Mouse (Mus musculus): ENCODE data around the gene Nfatc2. TPM values are rescaled to one million over a fixed set of nuclear protein-coding genes. Genes with fewer than 3 reads are reported as not detected.

Gene Nfatc2
- polyA plus RNA-seq, 1 experiment from 2014 or later, result 2.6 TPM

GRCm38 (mm10) chr2:168632543-168632942 lies 31.1 kb upstream of the Nfatc2 start:
- Histone ChIP-seq H3K9ac (replicated peaks; ENCODE audit: low read length) (no peak overlapping the region), H3K4me1 (ENCODE audit: control insufficient read depth, insufficient read depth, low read length) (no peaks in the 10 kb centered on the region), H3K9me3 (ENCODE audit: control insufficient read depth, low read length) (no peaks in the 10 kb centered on the region), H3K27me3 (ENCODE audit: control insufficient read depth, insufficient read depth, low read length) (no peaks in the 10 kb centered on the region), H3K27ac (replicated peaks; ENCODE audit: low read depth, low read length) (no peak overlapping the region), H3K4me3 (replicated peaks; ENCODE audit: low read depth, low read length) (no peak overlapping the region), H3K36me3 (ENCODE audit: control insufficient read depth, insufficient read depth, low read length) (peaks cover 40% of the 10 kb centered on the region), H3K4me2 (ENCODE audit: low read length) (no peak overlapping the region)
- ATAC-seq (ENCODE audit: low FRiP score, low TSS enrichment), result no peak
- 88% methylated on average over 6 of the region's 6 CpGs for WGBS
- no peak for DNase-seq

- ATAC-seq (ENCODE audit: low FRiP score, low TSS enrichment), result peak; percentile 63; the same call in 1 of the 2 replicates
- peaks cover 20% of the 10 kb centered on the region for H3K4me1 ChIP-seq (ENCODE audit: control insufficient read depth, insufficient read depth, low read length)
- no peaks in the 10 kb centered on the region for H3K9me3 ChIP-seq (ENCODE audit: control insufficient read depth, low read length)
- no peak overlapping the region for H3K4me2 ChIP-seq (ENCODE audit: low read length)
- peaks cover 11% of the 10 kb centered on the region; the same call in 1 of the 2 replicates for H3K36me3 ChIP-seq (ENCODE audit: control insufficient read depth, insufficient read depth, low read length)
- no peaks in the 10 kb centered on the region for H3K27me3 ChIP-seq (ENCODE audit: control insufficient read depth, insufficient read depth, low read length)
- H3K27ac ChIP-seq (replicated peaks; ENCODE audit: low read depth, low read length), result no peak overlapping the region
- peak; percentile 90 for DNase-seq
- no peak overlapping the region for H3K4me3 ChIP-seq (replicated peaks; ENCODE audit: low read depth, low read length)
- H3K9ac ChIP-seq (replicated peaks; ENCODE audit: low read length), result no peak overlapping the region
- 24% methylated on average over 8 of the region's 8 CpGs for WGBS
Observed at GRCm38 (mm10) chr2:168628787-168629186, 27.3 kb upstream of the Nfatc2 start.

- Histone ChIP-seq H3K9ac (replicated peaks; ENCODE audit: low read length) (no peak overlapping the region), H3K4me3 (replicated peaks; ENCODE audit: low read depth, low read length) (no peak overlapping the region), H3K9me3 (ENCODE audit: control insufficient read depth, low read length) (no peaks in the 10 kb centered on the region), H3K27me3 (ENCODE audit: control insufficient read depth, insufficient read depth, low read length) (no peaks in the 10 kb centered on the region), H3K4me1 (ENCODE audit: control insufficient read depth, insufficient read depth, low read length) (peaks cover 20% of the 10 kb centered on the region), H3K36me3 (ENCODE audit: control insufficient read depth, insufficient read depth, low read length) (peaks cover 11% of the 10 kb centered on the region; the same call in 1 of the 2 replicates), H3K4me2 (ENCODE audit: low read length) (no peak overlapping the region), H3K27ac (replicated peaks; ENCODE audit: low read depth, low read length) (no peak overlapping the region)
- DNase-seq (no peak), ATAC-seq (ENCODE audit: low FRiP score, low TSS enrichment) (no peak)
- WGBS, result 66% methylated on average over 20 of the region's 20 CpGs
Observed at GRCm38 (mm10) chr2:168627829-168628770, 26.6 kb upstream of the Nfatc2 start.

DNA sequence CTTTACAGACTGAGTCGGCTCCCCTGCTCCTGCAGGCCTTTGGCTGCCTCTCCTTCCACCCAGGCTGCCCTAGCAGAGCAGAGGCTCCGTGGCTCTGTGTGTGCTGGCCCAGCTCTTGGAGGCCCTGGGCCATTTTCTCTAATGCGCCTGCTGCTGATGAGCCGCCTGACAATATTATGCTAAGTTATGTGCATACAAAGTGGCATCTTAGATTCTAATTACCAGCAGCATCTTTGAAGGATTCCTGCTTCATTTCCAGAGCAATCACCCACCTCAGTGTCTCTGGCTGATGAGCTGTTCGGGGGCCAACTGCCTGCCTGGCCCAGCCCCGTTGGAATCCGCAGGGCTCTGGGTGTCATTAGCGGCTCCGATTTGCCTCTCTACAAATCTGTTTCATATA lies 24.9 kb upstream of the Nfatc2 start:
- WGBS, result 26% methylated on average over 9 of the region's 9 CpGs
- ATAC-seq (ENCODE audit: low FRiP score, low TSS enrichment) (peak; percentile 71), DNase-seq (peak; percentile 80)
- H3K27me3 ChIP-seq (ENCODE audit: control insufficient read depth, insufficient read depth, low read length), result no peaks in the 10 kb centered on the region
- H3K9ac ChIP-seq (replicated peaks; ENCODE audit: low read length), result no peak overlapping the region; the same call in 1 of the 2 replicates
- H3K36me3 ChIP-seq (ENCODE audit: control insufficient read depth, insufficient read depth, low read length), result no peaks in the 10 kb centered on the region
- H3K4me3 ChIP-seq (replicated peaks; ENCODE audit: low read depth, low read length), result no peak overlapping the region
- peaks cover 20% of the 10 kb centered on the region for H3K4me1 ChIP-seq (ENCODE audit: control insufficient read depth, insufficient read depth, low read length)
- no peaks in the 10 kb centered on the region for H3K9me3 ChIP-seq (ENCODE audit: control insufficient read depth, low read length)
- H3K4me2 ChIP-seq (ENCODE audit: low read length), result no peak overlapping the region
- peak overlapping the region; percentile 87 for H3K27ac ChIP-seq (replicated peaks; ENCODE audit: low read depth, low read length)

DNA sequence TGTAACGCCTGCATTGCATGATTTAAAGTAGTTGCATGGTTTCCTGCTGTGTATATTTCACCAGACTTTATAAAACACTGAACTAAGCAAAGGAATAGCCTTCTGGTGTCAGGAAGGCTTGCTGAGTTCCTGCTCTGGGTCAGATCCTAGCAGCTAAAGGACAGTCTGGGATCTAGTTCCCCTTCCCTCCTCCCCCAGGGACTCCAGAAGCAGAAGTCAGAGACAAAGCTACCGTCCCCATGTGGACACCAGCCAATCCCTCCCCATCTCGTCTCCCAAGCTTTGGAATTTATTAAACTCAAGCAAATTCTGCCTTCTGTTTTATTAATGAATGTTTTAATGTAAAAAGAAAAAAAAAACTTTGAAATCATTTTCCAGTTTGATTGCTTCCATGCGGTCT lies 23.6 kb upstream of the Nfatc2 start:
- no peaks in the 10 kb centered on the region for H3K36me3 ChIP-seq (ENCODE audit: control insufficient read depth, insufficient read depth, low read length)
- H3K27ac ChIP-seq (replicated peaks; ENCODE audit: low read depth, low read length), result peak overlapping the region; percentile 87; the same call in 1 of the 2 replicates
- no peaks in the 10 kb centered on the region for H3K9me3 ChIP-seq (ENCODE audit: control insufficient read depth, low read length)
- ATAC-seq (ENCODE audit: low FRiP score, low TSS enrichment) (no peak), DNase-seq (no peak)
- no peak overlapping the region for H3K4me3 ChIP-seq (replicated peaks; ENCODE audit: low read depth, low read length)
- no peak overlapping the region for H3K9ac ChIP-seq (replicated peaks; ENCODE audit: low read length)
- no peak overlapping the region for H3K4me2 ChIP-seq (ENCODE audit: low read length)
- H3K27me3 ChIP-seq (ENCODE audit: control insufficient read depth, insufficient read depth, low read length), result no peaks in the 10 kb centered on the region
- H3K4me1 ChIP-seq (ENCODE audit: control insufficient read depth, insufficient read depth, low read length), result peaks cover 20% of the 10 kb centered on the region
- 69% methylated on average over 4 of the region's 4 CpGs for WGBS

- H3K9me3 ChIP-seq (ENCODE audit: control insufficient read depth, low read length), result no peaks in the 10 kb centered on the region
- DNase-seq (no peak), ATAC-seq (ENCODE audit: low FRiP score, low TSS enrichment) (no peak)
- H3K27ac ChIP-seq (replicated peaks; ENCODE audit: low read depth, low read length), result no peak overlapping the region
- no peak overlapping the region for H3K9ac ChIP-seq (replicated peaks; ENCODE audit: low read length)
- no peaks in the 10 kb centered on the region for H3K27me3 ChIP-seq (ENCODE audit: control insufficient read depth, insufficient read depth, low read length)
- no peaks in the 10 kb centered on the region for H3K36me3 ChIP-seq (ENCODE audit: control insufficient read depth, insufficient read depth, low read length)
- H3K4me2 ChIP-seq (ENCODE audit: low read length), result no peak overlapping the region
- H3K4me1 ChIP-seq (ENCODE audit: control insufficient read depth, insufficient read depth, low read length), result peaks cover 10% of the 10 kb centered on the region
- 79% methylated on average over 11 of the region's 11 CpGs for WGBS
- H3K4me3 ChIP-seq (replicated peaks; ENCODE audit: low read depth, low read length), result no peak overlapping the region
Observed at GRCm38 (mm10) chr2:168621111-168621802, 19.8 kb upstream of the Nfatc2 start.

DNA sequence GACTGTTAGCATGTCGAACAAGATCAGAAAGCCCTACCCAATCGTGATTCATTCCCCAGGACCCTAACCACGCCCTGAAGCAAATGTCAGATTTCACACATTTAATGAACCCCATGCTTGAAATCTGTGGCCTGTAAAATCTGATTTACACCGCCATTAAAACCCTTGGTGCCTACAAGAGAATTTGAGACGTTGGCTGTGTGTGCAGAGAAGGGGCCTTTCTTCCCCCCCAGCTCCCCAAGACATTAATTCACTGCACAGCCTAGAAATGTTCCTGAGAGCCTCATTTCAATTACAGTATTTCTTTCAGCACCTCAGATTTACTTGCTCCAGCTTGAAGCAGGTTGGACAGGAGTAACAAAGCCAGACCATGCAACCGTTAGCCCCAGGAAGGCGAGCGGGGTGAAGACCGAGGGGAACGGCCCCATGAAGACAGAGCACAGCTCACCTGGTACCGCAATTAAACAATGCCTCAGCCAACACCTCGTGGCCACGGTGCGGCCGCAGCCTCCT lies 16.8 kb upstream of the Nfatc2 start:
- H3K27me3 ChIP-seq (ENCODE audit: control insufficient read depth, insufficient read depth, low read length), result no peaks in the 10 kb centered on the region
- no peak for ATAC-seq (ENCODE audit: low FRiP score, low TSS enrichment)
- no peak overlapping the region for H3K4me2 ChIP-seq (ENCODE audit: low read length)
- 72% methylated on average over 15 of the region's 15 CpGs for WGBS
- H3K4me3 ChIP-seq (replicated peaks; ENCODE audit: low read depth, low read length), result no peak overlapping the region
- no peaks in the 10 kb centered on the region for H3K36me3 ChIP-seq (ENCODE audit: control insufficient read depth, insufficient read depth, low read length)
- H3K9me3 ChIP-seq (ENCODE audit: control insufficient read depth, low read length), result no peaks in the 10 kb centered on the region
- no peak overlapping the region for H3K27ac ChIP-seq (replicated peaks; ENCODE audit: low read depth, low read length)
- peak; percentile 42 for DNase-seq
- H3K9ac ChIP-seq (replicated peaks; ENCODE audit: low read length), result no peak overlapping the region
- H3K4me1 ChIP-seq (ENCODE audit: control insufficient read depth, insufficient read depth, low read length), result 0 out of 2 replicates have a peak, but pooled peaks cover 3% of the 10 kb centered on the region

DNA sequence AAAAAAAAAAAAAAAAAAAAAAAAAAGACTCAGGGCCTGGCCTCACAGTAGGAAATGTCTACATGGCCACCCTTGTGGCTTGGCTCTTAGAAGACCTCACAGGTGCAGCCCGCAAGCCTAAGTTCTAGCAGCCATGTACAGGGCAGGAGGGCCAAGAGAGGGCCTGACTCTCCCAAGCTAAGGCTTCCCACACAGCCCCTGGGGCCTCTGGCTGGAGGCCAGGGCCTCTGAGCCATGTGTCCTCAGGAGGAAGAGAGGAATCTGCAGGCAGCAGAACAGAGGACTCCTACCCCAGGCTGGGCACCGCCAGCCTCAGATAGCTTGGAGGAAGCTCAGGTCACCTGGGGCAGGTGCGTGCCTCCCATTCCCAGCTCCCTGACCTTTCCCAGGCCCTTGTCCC lies 13.7 kb upstream of the Nfatc2 start:
- Histone ChIP-seq H3K9me3 (ENCODE audit: control insufficient read depth, low read length) (no peaks in the 10 kb centered on the region), H3K4me3 (replicated peaks; ENCODE audit: low read depth, low read length) (no peak overlapping the region), H3K27ac (replicated peaks; ENCODE audit: low read depth, low read length) (no peak overlapping the region), H3K4me1 (ENCODE audit: control insufficient read depth, insufficient read depth, low read length) (0 out of 2 replicates have a peak, but pooled peaks cover 3% of the 10 kb centered on the region), H3K4me2 (ENCODE audit: low read length) (no peak overlapping the region), H3K27me3 (ENCODE audit: control insufficient read depth, insufficient read depth, low read length) (no peaks in the 10 kb centered on the region), H3K36me3 (ENCODE audit: control insufficient read depth, insufficient read depth, low read length) (no peaks in the 10 kb centered on the region), H3K9ac (replicated peaks; ENCODE audit: low read length) (no peak overlapping the region)
- ATAC-seq (ENCODE audit: low FRiP score, low TSS enrichment) (no peak), DNase-seq (no peak)
- WGBS, result 95% methylated on average over 3 of the region's 3 CpGs

All from midbrain, embryonic 14.5 days (tissue).